Mouse (Mus musculus): ENCODE results near the gene Btbd3.
"Not testable (repeated sequence)": the region's sequence is repeated elsewhere in the genome, so short reads cannot be mapped to it uniquely, and the experiment has no call there.

Gene Btbd3

DNA sequence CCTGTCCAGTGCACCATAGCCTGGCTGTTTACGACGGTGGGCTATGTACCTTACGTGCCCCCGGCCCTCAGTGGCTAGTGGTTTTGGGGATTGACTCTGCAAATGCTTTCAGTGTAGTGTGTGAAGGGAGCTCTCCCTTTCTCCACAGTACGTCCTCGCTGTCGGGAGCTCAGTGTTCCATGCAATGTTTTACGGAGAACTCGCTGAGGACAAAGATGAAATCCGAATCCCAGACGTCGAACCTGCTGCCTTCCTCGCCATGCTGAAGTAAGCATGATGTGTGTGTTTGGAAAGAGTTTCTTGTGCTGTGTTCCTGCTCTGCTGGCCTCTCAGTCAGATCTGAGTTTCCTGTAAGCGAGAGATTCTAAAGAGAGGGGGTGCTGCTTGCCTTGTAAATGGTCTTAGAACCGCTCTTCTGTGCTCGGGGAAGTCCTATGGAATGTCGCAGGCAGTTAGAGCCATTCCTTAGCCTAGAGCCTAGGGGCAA lies 23.9 kb downstream of the Btbd3 start:
- DNase-seq, result no peak

DNA sequence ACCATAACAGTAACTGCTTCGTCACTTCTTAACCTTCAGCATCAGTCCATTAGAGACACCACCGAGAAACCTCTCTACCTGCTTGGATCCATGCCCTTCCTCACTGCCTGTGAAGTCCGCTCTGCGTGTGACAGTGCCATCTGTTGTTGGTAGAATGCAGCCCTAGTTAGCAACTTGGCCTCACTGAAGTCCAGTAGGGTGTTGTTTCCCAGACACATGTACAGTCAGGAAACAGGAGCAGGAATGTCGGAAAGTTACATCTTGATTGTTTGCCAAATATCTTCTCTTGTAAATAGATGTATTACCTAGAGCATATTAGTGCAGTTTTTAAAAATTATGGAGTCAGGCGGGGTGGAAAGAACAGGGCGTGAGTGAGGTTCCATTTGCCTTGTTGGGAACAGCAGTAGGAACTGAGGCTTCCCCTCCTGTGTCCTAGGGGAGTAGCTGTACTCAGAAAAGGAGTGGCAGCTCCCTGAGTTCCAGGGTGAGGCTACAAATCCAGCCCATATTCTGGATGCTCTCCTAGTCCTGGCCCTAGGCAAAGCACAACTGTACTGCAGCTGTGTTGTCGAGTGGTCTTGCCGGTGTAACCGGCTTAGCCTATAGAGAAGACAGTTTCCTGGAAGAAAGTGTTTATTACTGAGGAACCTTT lies 25.3 kb downstream of the Btbd3 start:
- DNase-seq, result no peak

GRCm38 (mm10) chr2:138283372-138283771 lies 27.0 kb downstream of the Btbd3 start:
- DNase-seq, result no peak

DNA sequence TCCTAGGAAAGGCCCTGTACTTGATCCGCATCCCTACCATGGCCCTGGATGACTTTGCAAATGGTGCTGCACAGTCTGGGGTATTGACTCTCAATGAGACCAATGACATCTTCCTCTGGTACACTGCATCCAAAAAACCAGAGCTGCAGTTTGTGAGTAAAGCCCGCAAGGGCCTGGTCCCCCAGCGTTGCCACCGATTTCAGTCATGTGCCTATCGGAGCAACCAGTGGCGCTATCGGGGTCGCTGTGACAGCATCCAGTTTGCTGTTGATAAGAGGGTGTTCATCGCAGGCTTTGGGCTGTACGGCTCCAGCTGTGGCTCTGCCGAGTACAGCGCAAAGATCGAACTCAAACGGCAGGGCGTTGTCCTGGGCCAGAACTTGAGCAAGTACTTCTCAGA lies 27.5 kb downstream of the Btbd3 start:
- no peak for DNase-seq

- no peak for DNase-seq
Observed at GRCm38 (mm10) chr2:138285811-138286210, 29.4 kb downstream of the Btbd3 start.

GRCm38 (mm10) chr2:138290154-138290553 lies 33.8 kb downstream of the Btbd3 start:
- DNase-seq, result no peak

DNA sequence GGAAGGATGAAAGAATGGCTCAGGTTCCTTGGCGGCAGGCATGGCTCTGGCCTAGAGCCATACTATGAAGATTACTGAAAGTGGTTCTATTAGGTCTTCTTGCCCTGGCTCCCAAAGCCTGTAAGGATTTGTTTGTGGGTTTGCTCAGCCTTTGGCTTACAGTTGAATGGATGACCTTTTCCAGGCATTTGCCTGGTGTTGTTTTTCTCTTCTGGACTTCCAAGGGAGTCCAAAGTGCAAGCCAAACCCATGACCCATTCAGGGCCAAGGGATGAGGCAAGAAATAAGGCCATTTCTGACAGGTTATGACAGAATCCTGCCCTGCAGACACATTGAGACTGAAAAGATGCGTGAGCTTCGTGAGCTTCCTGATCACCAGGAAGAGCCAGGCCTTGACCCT lies 37.9 kb downstream of the Btbd3 start:
- no peak for DNase-seq

DNA sequence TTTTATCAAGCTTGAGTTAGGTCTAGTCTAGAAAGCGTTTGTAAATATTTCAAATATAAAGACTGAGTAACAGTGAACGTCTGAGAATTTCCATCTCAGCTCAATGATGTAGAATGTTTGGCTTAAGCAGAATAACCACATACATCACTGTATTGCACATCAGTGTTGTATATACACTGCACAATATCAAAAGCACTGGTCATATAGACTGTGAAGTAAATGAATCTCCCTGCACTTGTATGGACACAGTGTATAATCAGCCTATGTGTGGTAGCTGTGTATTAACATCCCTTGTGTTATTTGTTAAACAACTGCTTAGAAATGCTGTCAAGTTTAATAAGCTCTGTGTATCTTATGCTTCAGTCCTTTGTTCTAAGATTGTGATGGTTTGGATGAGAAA lies 49.9 kb downstream of the Btbd3 start:
- no peak for DNase-seq

GRCm38 (mm10) chr2:138315644-138316043 lies 59.3 kb downstream of the Btbd3 start:
- no peak for DNase-seq

GRCm38 (mm10) chr2:138320408-138320807 lies 64.0 kb downstream of the Btbd3 start:
- no peak for DNase-seq

DNA sequence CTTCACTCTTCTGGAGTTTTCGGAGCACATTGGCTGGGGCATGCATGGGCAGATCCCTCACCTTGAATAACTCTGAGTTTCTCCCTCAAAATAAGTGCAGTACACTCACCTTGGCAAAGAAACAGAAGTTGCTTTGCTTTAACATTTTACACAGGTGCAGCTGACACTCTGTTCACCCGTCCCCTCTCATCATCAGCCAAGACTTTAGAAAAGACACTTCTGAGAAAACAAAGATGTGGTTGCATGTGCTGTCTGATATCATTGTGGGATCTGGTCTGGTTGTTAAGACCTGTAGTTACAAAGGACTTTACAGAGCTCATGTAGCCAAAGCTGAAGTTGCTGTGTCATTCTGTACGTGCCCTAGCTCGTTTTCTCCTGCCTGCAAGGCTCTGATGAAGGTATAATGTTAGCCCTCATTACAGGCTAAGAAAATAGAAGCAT lies 64.7 kb downstream of the Btbd3 start:
- no peak for DNase-seq

- no peak for DNase-seq
Observed at GRCm38 (mm10) chr2:138322270-138323114, 66.1 kb downstream of the Btbd3 start.

GRCm38 (mm10) chr2:138326367-138326766 lies 70.0 kb downstream of the Btbd3 start:
- DNase-seq, result no peak

- not testable (repeated sequence) for DNase-seq
Observed at GRCm38 (mm10) chr2:138334198-138334597, 77.8 kb downstream of the Btbd3 start.

GRCm38 (mm10) chr2:138337886-138338494 lies 81.6 kb downstream of the Btbd3 start:
- no peak for DNase-seq

DNA sequence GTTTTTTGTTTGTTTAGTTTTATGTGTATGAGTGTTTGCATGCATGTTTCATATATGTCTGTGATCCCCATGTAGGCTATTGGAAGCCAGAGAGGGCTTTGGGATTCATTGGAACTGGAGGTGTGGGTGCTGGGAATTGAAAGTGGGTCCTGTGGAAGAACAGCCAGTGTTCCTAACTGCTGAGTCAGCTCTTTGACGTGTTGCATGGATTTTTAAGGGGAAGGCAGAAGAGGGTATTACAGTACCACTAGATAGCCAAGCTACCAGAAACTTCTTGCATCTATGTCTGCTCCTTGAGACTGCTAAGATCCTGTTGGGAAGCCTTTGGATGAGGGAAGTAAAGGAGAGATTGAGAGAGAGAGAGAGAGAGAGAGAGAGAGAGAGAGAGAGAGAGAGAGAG lies 82.2 kb downstream of the Btbd3 start:
- DNase-seq, result no peak

GRCm38 (mm10) chr2:138355366-138355765 lies 99.0 kb downstream of the Btbd3 start:
- no peak for DNase-seq

DNA sequence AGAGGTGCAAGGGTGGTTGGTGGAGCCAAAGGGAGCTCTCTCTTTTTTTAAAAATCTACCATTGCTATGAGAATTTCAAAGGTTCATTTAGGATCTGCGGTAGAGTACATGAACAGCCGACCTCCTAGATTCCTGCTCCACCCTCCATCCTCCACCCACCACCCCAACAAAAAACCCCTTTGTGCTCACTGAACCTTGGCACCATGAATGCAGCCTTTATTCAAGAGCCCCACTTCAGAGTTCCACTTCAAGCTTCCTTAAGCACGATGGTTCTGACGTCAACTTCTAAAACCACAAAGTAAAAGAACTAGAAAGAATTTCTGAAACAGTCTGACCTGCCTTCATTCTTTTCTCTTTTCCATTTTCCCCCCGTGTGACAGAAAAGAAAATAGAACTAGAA lies 106.1 kb downstream of the Btbd3 start:
- no peak for DNase-seq

GRCm38 (mm10) chr2:138365391-138365790 lies 109.0 kb downstream of the Btbd3 start:
- no peak for DNase-seq

DNA sequence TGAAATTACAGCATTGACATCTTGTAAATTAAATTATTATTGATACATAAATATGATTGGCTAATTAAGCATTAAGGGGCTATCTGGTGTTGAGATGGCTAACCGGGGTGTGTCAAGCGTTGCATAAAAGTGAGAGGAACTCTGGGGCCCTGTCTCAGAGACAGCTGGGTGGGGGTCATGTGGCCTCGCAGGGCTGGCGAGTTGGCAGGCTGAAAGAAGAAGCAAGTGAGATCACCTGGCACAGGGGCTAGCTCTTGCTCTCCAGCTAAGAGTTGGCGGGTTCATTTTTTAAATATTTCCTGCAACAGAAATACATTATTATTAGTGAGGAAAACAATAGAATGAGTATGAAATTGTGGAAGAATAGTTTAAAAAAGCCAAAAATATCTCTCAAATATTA lies 118.2 kb downstream of the Btbd3 start:
- DNase-seq, result no peak

- no peak for DNase-seq
Observed at GRCm38 (mm10) chr2:138378855-138379254, 122.5 kb downstream of the Btbd3 start.

- DNase-seq, result no peak
Observed at GRCm38 (mm10) chr2:138384762-138385161, 128.4 kb downstream of the Btbd3 start.

- no peak for DNase-seq
Observed at GRCm38 (mm10) chr2:138388591-138388990, 132.2 kb downstream of the Btbd3 start.

GRCm38 (mm10) chr2:138403046-138403445 lies 146.7 kb downstream of the Btbd3 start:
- DNase-seq, result no peak

Measured in thymus, postnatal 25 days (tissue).